Mouse (Mus musculus) limb, embryonic 15.5 days (tissue): ENCODE results near the gene Cysltr2. TPM values are rescaled to one million over a fixed set of nuclear protein-coding genes. Genes with fewer than 3 reads are reported as not detected.
A peak's percentile ranks its signal among the peaks of the same experiment; 100 is the strongest.

Source experiments
- ATAC-seq: fragments of 200-750 bp; cut with Nextera tagmentation; 2 replicates; pipeline ENCODE4 v1.8.0; 2017; ENCODE audit warnings: low read depth, moderate TSS enrichment; ENCODE audit not compliant: insufficient number of reproducible peaks, low FRiP score, low TSS enrichment
- H3K27ac ChIP-seq: fragments of 300-500 bp; sonication (generic); 2 replicates; pipeline ENCODE4 v1.5.1; 2015; ENCODE audit warnings: moderate library complexity, mild to moderate bottlenecking, inconsistent platforms
- H3K27me3 ChIP-seq: fragments of 300-500 bp; sonication (generic); 2 replicates; pipeline ENCODE4 v1.6.1; 2015; ENCODE audit warnings: inconsistent platforms
- H3K36me3 ChIP-seq: fragments of 300-500 bp; sonication (generic); 2 replicates; pipeline ENCODE4 v1.6.1; 2015; ENCODE audit warnings: inconsistent platforms
- H3K4me1 ChIP-seq: fragments of 300-500 bp; sonication (generic); 2 replicates; pipeline ENCODE4 v1.6.1; 2015; ENCODE audit warnings: inconsistent platforms
- H3K4me2 ChIP-seq: fragments of 300-500 bp; sonication (generic); 2 replicates; pipeline ENCODE4 v1.6.1; 2015; ENCODE audit warnings: mild to moderate bottlenecking, inconsistent platforms
- H3K4me3 ChIP-seq: fragments of 300-500 bp; sonication (generic); 2 replicates; pipeline ENCODE4 v1.5.1; 2015; ENCODE audit warnings: mild to moderate bottlenecking, inconsistent platforms
- H3K9ac ChIP-seq: fragments of 300-500 bp; sonication (generic); 2 replicates; pipeline ENCODE4 v1.6.1; 2015; ENCODE audit warnings: inconsistent platforms
- H3K9me3 ChIP-seq: fragments of 300-500 bp; sonication (generic); 2 replicates; pipeline ENCODE4 v1.6.1; 2016; ENCODE audit warnings: inconsistent platforms
- WGBS: fragments of 180-500 bp; shearing (Covaris S2); methylation state at CpG from one replicate; pipeline ENCODE4 v1.1.7; 2015; 5-methylcytosine and 5-hydroxymethylcytosine counted together
- polyA plus RNA-seq: library from polyadenylated mRNA; unstranded; fragments of >200 nt; fragmentation: Nextera tagmentation; extraction: Ambion mirVana; gene quantifications from 2 replicates; pipeline ENCODE4 v1.2.1, GENCODE M21; 2015

Cysltr2 gene
- polyA plus RNA-seq, 1 experiment from 2014 or later, result 0.22 TPM

- H3K36me3 ChIP-seq, result no peaks in the 10 kb centered on the region
- H3K4me3 ChIP-seq, result 0 out of 2 replicates have a peak overlapping the region, but pooled peaks have one; percentile 11
- 0 out of 2 replicates have a peak, but pooled peaks cover 3% of the 10 kb centered on the region for H3K4me1 ChIP-seq
- no peaks in the 10 kb centered on the region for H3K9me3 ChIP-seq
- WGBS, result 6% methylated on average over 11 of the region's 11 CpGs
- no peak for ATAC-seq
- H3K27ac ChIP-seq, result no peak overlapping the region
- H3K4me2 ChIP-seq, result peak overlapping the region; percentile 27
- 0 out of 2 replicates have a peak overlapping the region, but pooled peaks have one; percentile 0 for H3K9ac ChIP-seq
- H3K27me3 ChIP-seq, result no peaks in the 10 kb centered on the region
These were observed 65.5 kb downstream of the Cysltr2 start for GRCm38 (mm10) chr14:72983456-72983855.

GRCm38 (mm10) chr14:72982981-72983436 is 65.9 kb downstream of the Cysltr2 start:
- no peaks in the 10 kb centered on the region for H3K9me3 ChIP-seq
- no peak for ATAC-seq
- 58% methylated on average over 12 of the region's 12 CpGs for WGBS
- no peaks in the 10 kb centered on the region for H3K27me3 ChIP-seq
- H3K4me2 ChIP-seq, result peak overlapping the region; percentile 27
- H3K36me3 ChIP-seq, result no peaks in the 10 kb centered on the region
- 0 out of 2 replicates have a peak, but pooled peaks cover 3% of the 10 kb centered on the region for H3K4me1 ChIP-seq
- H3K4me3 ChIP-seq, result 0 out of 2 replicates have a peak overlapping the region, but pooled peaks have one; percentile 11
- H3K9ac ChIP-seq, result 0 out of 2 replicates have a peak overlapping the region, but pooled peaks have one; percentile 0
- no peak overlapping the region for H3K27ac ChIP-seq

- Histone ChIP-seq H3K27me3 (no peaks in the 10 kb centered on the region), H3K4me2 (no peak overlapping the region), H3K4me1 (0 out of 2 replicates have a peak, but pooled peaks cover 3% of the 10 kb centered on the region), H3K36me3 (no peaks in the 10 kb centered on the region), H3K4me3 (no peak overlapping the region), H3K9me3 (no peaks in the 10 kb centered on the region), H3K9ac (no peak overlapping the region), H3K27ac (no peak overlapping the region)
- WGBS, result 61% methylated on average over 3 of the region's 3 CpGs
- no peak for ATAC-seq
These were observed 68.2 kb downstream of the Cysltr2 start for GRCm38 (mm10) chr14:72980761-72981160.

- H3K36me3 ChIP-seq, result no peaks in the 10 kb centered on the region
- no peak for ATAC-seq
- H3K27me3 ChIP-seq, result no peaks in the 10 kb centered on the region
- 0 out of 2 replicates have a peak, but pooled peaks cover 3% of the 10 kb centered on the region for H3K4me1 ChIP-seq
- H3K4me2 ChIP-seq, result no peak overlapping the region
- H3K9me3 ChIP-seq, result no peaks in the 10 kb centered on the region
- H3K9ac ChIP-seq, result no peak overlapping the region
- no peak overlapping the region for H3K27ac ChIP-seq
- 96% methylated on average over 29 of the region's 29 CpGs for WGBS
- no peak overlapping the region for H3K4me3 ChIP-seq
These were observed 68.8 kb downstream of the Cysltr2 start for GRCm38 (mm10) chr14:72980106-72980505.

- Histone ChIP-seq H3K9ac (no peak overlapping the region), H3K36me3 (no peaks in the 10 kb centered on the region), H3K27ac (no peak overlapping the region), H3K4me3 (no peak overlapping the region), H3K9me3 (no peaks in the 10 kb centered on the region), H3K4me2 (no peak overlapping the region), H3K4me1 (no peaks in the 10 kb centered on the region), H3K27me3 (no peaks in the 10 kb centered on the region)
- no peak for ATAC-seq
- 65% methylated on average over 2 of the region's 2 CpGs for WGBS
These were observed 72.8 kb downstream of the Cysltr2 start for GRCm38 (mm10) chr14:72976111-72976510.

Other genes starting within 250 kb of the Cysltr2 start
- gene Rcbtb2, start 73.9 kb upstream of the Cysltr2 start, polyA plus RNA-seq, result 90.1 and 91.6 TPM in 2 replicates
- gene Lpar6, start 188.8 kb upstream of the Cysltr2 start, polyA plus RNA-seq, result 12.6 and 12.7 TPM in 2 replicates